Mouse (Mus musculus) ovary, postnatal 14 days (tissue): ENCODE results near the gene Coa4.
"Not testable (repeated sequence)": the region's sequence is repeated elsewhere in the genome, so short reads cannot be mapped to it uniquely, and the experiment has no call there.

Source experiments
- DNase-seq: peaks from one replicate; pipeline ENCODE4 v3.0.0; 2022; ENCODE audit warnings: low spot score

The Coa4 gene

DNA sequence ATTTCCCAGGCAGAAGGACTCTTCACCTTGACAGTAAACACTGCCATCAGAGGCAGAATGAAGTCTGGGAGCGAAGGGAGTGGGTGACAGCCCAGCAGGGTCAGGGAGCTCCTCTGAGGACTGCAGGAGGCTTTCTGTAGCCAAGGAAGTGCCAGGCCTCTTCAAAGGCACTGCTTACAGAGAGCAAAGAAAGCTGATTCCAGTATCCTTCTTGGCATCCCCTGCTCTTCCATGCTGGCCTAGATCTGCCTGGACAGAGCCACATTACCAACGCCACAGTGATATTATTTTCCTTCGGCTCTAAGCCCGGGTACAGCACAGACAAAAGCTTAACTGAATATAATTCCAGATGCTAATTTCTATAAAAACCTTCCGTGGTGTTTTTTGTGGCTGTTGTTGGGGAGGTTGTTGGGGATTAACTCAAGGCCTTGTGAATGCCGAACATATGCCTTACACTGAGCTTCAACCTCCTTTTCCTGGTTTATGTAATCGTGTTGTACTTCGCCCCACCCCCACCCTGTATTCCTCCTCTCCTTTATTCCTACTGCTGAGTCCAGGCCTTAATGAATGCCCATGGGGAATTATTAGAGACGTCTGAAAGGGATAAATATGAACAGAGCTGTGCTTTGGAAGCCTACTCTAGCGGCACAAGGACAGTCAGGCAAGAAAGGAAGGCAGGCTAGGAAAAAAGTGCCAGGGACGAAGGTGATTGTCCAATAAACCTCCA lies 25.2 kb downstream of the Coa4 start:
- DNase-seq = no peak

DNA sequence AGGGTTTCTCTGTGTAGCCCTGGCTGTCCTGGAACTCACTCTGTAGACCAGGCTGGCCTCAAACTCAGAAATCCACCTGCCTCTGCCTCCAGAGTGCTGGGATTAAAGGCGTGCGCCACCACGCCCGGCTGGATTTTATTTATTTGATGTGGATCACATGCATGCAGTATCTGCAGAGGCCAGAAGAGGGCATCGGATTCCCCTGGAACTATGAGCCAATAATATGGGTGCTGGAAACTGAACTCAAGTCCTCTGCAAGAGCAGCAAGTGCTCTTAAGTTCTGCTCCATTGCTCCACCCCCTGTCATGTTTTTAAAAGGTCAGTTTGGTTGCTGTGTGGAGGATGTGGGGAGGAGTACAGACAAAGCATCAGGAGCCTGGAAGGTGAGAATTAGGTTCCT lies 30.4 kb downstream of the Coa4 start:
- DNase-seq = not testable (repeated sequence)

GRCm38 (mm10) chr7:100569907-100570306 lies 33.0 kb downstream of the Coa4 start:
- no peak for DNase-seq

DNA sequence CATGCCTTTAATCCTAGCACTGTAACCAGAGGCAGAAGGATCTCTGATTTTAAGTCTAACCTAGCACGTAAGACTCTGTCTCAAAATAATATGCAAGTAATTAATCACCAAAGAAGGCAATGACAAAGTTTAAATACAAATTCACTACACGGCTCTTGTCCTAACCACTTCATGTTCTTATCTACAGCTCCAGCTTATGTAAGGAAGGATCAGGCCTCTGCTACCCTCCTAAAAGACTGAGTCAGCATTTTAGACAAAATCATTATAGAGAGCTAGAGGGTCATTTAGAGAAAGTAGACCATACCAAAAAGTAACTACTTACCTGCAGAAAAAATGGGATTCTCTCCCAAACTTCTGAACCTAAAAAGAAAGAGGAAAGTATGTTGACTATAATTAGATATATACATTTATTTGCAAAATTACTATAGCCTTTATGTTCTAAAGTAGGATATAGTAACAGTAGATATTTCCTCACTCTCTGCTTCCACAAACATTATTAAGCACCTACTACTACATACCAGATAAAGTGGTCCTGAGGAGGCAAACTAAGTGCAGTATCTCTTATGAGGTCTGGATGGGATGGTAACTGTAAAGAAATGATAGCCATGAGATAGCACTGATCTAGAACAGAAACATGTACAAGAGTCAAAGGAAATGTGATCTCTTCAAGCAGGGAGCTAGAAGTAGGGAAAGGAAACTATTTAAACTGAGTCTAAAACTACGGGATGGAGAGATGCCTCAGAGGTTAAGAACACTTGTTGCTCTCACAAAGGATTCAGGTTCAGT lies 34.3 kb downstream of the Coa4 start:
- no peak for DNase-seq

DNA sequence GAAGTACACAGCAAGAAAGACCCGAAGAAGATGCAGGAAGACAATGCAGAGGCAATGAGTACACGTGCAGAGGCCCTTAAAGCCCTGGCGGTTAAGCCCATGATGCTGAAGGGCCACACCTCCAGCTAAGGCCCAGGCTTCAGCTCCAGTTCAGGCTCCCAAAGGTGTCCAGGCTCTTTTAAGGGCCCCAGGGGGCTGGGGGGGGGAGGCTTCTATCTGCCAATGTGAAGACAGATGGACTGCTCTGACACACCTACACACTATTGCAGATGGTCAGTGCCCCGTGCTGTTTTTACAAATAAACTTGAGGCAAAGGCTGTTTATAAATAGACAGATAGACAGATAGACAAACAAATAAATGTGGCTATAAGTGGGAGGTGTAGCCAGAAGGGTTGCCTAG lies 35.2 kb downstream of the Coa4 start:
- no peak for DNase-seq

DNA sequence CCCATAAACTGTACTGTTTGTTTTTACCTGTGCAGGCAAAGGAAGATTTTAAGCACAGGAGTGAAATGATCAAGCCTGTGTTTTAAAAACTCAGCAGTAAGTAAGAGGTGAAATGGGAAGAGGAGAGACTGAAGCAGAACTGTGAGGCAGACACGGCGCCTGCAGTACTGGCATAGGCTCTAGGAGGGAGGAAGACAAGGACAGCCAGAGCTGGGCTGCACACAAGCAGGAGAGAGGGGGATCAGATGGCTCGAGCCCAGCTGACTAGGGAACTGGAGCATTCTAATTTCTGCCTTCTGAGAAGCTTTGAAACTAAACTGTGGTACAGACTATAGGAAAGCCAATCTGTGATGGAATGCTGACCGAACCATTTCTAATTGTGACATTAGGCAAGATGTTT lies 35.8 kb downstream of the Coa4 start:
- no peak for DNase-seq

DNA sequence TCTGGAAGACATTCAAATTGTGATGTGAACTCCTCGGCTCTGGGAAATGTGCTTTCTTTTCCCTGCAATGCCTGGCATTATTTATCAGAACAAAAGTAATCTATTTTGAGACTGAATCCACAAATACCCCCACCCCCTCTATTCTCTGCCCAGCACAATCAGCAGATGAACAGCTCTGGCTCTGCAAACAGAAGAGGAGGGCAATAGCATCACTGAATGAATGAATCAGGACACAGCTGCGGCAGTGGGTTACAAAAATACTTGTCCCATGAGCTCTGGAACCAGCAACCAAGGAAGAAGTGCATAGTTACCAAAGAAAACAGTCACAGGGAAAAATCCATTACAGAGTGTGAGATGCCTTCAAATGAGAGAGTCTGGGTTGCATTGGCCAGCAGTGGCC lies 41.9 kb downstream of the Coa4 start:
- no peak for DNase-seq

- no peak for DNase-seq
These were observed 45.4 kb downstream of the Coa4 start for GRCm38 (mm10) chr7:100582235-100582634.

GRCm38 (mm10) chr7:100582727-100583236 lies 45.9 kb downstream of the Coa4 start:
- DNase-seq = peak; percentile 80

GRCm38 (mm10) chr7:100589816-100590215 lies 52.9 kb downstream of the Coa4 start:
- DNase-seq = no peak
